ENCODE assay signal across 11 mouse cellular contexts in genomic region chr11:6604604-6604936, GRCm38 (mm10). TPM values are rescaled to one million over a fixed set of nuclear protein-coding genes. Genes with fewer than 3 reads are reported as not detected.
DNase-seq lines count a peak whose midpoint lies in the region; ATAC-seq lines count a peak whose summit lies in the region.
"Had no signal": no experiment of that assay in that cellular context is flagged by ENCODE, and none has a peak within 500 bp of the region (broad histone marks: within the 10 kb centered on the region; RNA-seq: fewer than 3 reads in every experiment).

No protein-coding gene starts in this region.

- H3K4me3 ChIP-seq in neural tube, embryonic 11.5 days (ENCODE audit: low read depth, low read length) = peak overlapping the region; percentile 45
- H3K4me3 ChIP-seq in hindbrain, embryonic 10.5 days = peak overlapping the region; percentile 56
- H3K4me3 ChIP-seq in midbrain, embryonic 11.5 days (ENCODE audit: low read depth, low read length) = peak overlapping the region; percentile 46

- H3K4me2 ChIP-seq in neural tube, embryonic 11.5 days (ENCODE audit: low read depth) = peak overlapping the region; percentile 67
- H3K4me2 ChIP-seq in midbrain, embryonic 11.5 days = peak overlapping the region; percentile 69

- H3K36me3 ChIP-seq in neural tube, embryonic 11.5 days (ENCODE audit: control insufficient read depth, insufficient read depth, low read length) = no peaks in the 10 kb centered on the region; the same call in 1 of the 2 replicates
- H3K36me3 ChIP-seq in hindbrain, embryonic 10.5 days = peaks cover 20% of the 10 kb centered on the region; the same call in 1 of the 2 replicates
- no peaks in the 10 kb centered on the region for H3K36me3 ChIP-seq in midbrain, embryonic 11.5 days (ENCODE audit: control insufficient read depth, insufficient read depth, low read length)
- H3K36me3 ChIP-seq: liver, embryonic 13.5 days had no signal

- H3K4me1 ChIP-seq in neural tube, embryonic 11.5 days (ENCODE audit: control insufficient read depth, insufficient read depth, low read length) = peaks cover 6% of the 10 kb centered on the region; the same call in 1 of the 2 replicates
- H3K4me1 ChIP-seq in hindbrain, embryonic 10.5 days (replicated peaks) = peaks cover 68% of the 10 kb centered on the region
- peaks cover 21% of the 10 kb centered on the region for H3K4me1 ChIP-seq in midbrain, embryonic 11.5 days (ENCODE audit: control insufficient read depth, insufficient read depth, low read length)

- no peak overlapping the region for H3K27ac ChIP-seq in neural tube, embryonic 11.5 days (ENCODE audit: low read depth, low read length)
- peak overlapping the region; percentile 86 for H3K27ac ChIP-seq in hindbrain, embryonic 10.5 days
- 0 out of 2 replicates have a peak overlapping the region, but pooled peaks have one; percentile 22 for H3K27ac ChIP-seq in midbrain, embryonic 11.5 days (ENCODE audit: low read depth, low read length)
- H3K27ac ChIP-seq: liver, embryonic 13.5 days had no signal

- peak overlapping the region; percentile 64 for H3K9ac ChIP-seq in neural tube, embryonic 11.5 days (ENCODE audit: low read length)
- H3K9ac ChIP-seq in midbrain, embryonic 11.5 days (ENCODE audit: low read length) = peak overlapping the region; percentile 51
- H3K9ac ChIP-seq: liver, embryonic 13.5 days had no signal

- intact Hi-C loops in left cerebral cortex, postnatal 36 days (cut with DNase I) = loop anchor here (2.0 kb wide), 1 partner anchor 20 kb away; no protein-coding TSS in a partner anchor

- no peaks in the 10 kb centered on the region for H3K9me3 ChIP-seq in neural tube, embryonic 11.5 days (ENCODE audit: control insufficient read depth, low read length)
- no peaks in the 10 kb centered on the region for H3K9me3 ChIP-seq in hindbrain, embryonic 10.5 days
- H3K9me3 ChIP-seq in midbrain, embryonic 11.5 days (ENCODE audit: control insufficient read depth, low read length) = no peaks in the 10 kb centered on the region
- H3K9me3 ChIP-seq: liver, embryonic 13.5 days had no signal

- no peak for ATAC-seq in neural tube, embryonic 11.5 days (ENCODE audit: insufficient read depth, low FRiP score, low TSS enrichment)
- no peak for ATAC-seq in midbrain, embryonic 11.5 days (ENCODE audit: low FRiP score)

- H3K27me3 ChIP-seq in neural tube, embryonic 11.5 days (ENCODE audit: control insufficient read depth, insufficient read depth, low read length) = peaks cover 8% of the 10 kb centered on the region; the same call in 1 of the 2 replicates
- H3K27me3 ChIP-seq in hindbrain, embryonic 10.5 days (ENCODE audit: insufficient read depth, poor library complexity, severe bottlenecking) = peaks cover 40% of the 10 kb centered on the region
- H3K27me3 ChIP-seq in midbrain, embryonic 11.5 days (ENCODE audit: control insufficient read depth, insufficient read depth, low read length) = no peaks in the 10 kb centered on the region

- no peak for DNase-seq in neural tube, embryonic 11.5 days (ENCODE audit: low spot score)
- no peak for DNase-seq in neural tube, embryonic 10.5 days (ENCODE audit: extremely low spot score, low spot score)
- DNase-seq in hindbrain, embryonic 10.5 days (ENCODE audit: low spot score) = no peak
- DNase-seq in midbrain, embryonic 11.5 days (ENCODE audit: low spot score, missing footprints) = no peak
- no peak for DNase-seq in adipocyte (ENCODE audit: low spot score)
- no peak for DNase-seq in adrenal gland, postnatal 10 days
- no peak for DNase-seq in left cerebral cortex, postnatal 36 days (ENCODE audit: low spot score in 2 of 2)
- DNase-seq: liver, embryonic 13.5 days; thymus, adult 2 months had no signal

RNA-seq across cellular contexts. Expression of gene Nacad, which starts 1.3 kb away (rescaled TPM):
- 46.5 and 50.1 TPM in 2 replicates for polyA plus RNA-seq in neural tube, embryonic 11.5 days (2014; fragmentation: Nextera tagmentation; extraction: Ambion mirVana)
- polyA plus RNA-seq in hindbrain, embryonic 10.5 days (2016; fragmentation: Nextera tagmentation; extraction: Ambion mirVana) = 21.8 and 56.0 TPM in 2 replicates
- polyA plus RNA-seq in midbrain, embryonic 11.5 days (2014; fragmentation: Nextera tagmentation; extraction: Ambion mirVana) = 37.1 and 38.4 TPM in 2 replicates
- 1 to 10 TPM; 4.2 to 5.7 TPM for total RNA-seq in adrenal gland, postnatal 10 days (2021)
- 10 to 100 TPM; 41.3 to 51.0 TPM for total RNA-seq in left cerebral cortex, postnatal 36 days (2021)

RNA-seq across cellular contexts. Expression of gene Tbrg4, which starts 21.3 kb away (rescaled TPM):
- polyA plus RNA-seq in neural tube, embryonic 11.5 days (2014; fragmentation: Nextera tagmentation; extraction: Ambion mirVana) = 41.0 and 43.4 TPM in 2 replicates
- 59.5 and 62.2 TPM in 2 replicates for polyA plus RNA-seq in hindbrain, embryonic 10.5 days (2016; fragmentation: Nextera tagmentation; extraction: Ambion mirVana)
- 35.5 and 38.3 TPM in 2 replicates for polyA plus RNA-seq in midbrain, embryonic 11.5 days (2014; fragmentation: Nextera tagmentation; extraction: Ambion mirVana)
- 10 to 100 TPM; 86.9 to 95.1 TPM for total RNA-seq in adrenal gland, postnatal 10 days (2021)
- total RNA-seq in left cerebral cortex, postnatal 36 days (2021) = 10 to 100 TPM; 48.3 to 58.7 TPM

RNA-seq across cellular contexts. Expression of gene Wap, which starts 33.9 kb away (rescaled TPM):
- polyA plus RNA-seq in neural tube, embryonic 11.5 days (2014; fragmentation: Nextera tagmentation; extraction: Ambion mirVana) = not detected in 2 replicates
- not detected in 2 replicates for polyA plus RNA-seq in hindbrain, embryonic 10.5 days (2016; fragmentation: Nextera tagmentation; extraction: Ambion mirVana)
- polyA plus RNA-seq in midbrain, embryonic 11.5 days (2014; fragmentation: Nextera tagmentation; extraction: Ambion mirVana) = not detected in 2 replicates
- not detected for total RNA-seq in adrenal gland, postnatal 10 days (2021)
- not detected for total RNA-seq in left cerebral cortex, postnatal 36 days (2021)
- total RNA-seq: adrenal gland, postnatal 4 days; heart, postnatal 25 days had no signal
- polyA plus RNA-seq: liver, embryonic 13.5 days had no signal

RNA-seq across cellular contexts. Expression of gene Ramp3, which starts 53.8 kb away (rescaled TPM):
- polyA plus RNA-seq in neural tube, embryonic 11.5 days (2014; fragmentation: Nextera tagmentation; extraction: Ambion mirVana) = 9.3 and 11.8 TPM in 2 replicates
- 5.7 and 5.8 TPM in 2 replicates for polyA plus RNA-seq in hindbrain, embryonic 10.5 days (2016; fragmentation: Nextera tagmentation; extraction: Ambion mirVana)
- 4.2 and 4.7 TPM in 2 replicates for polyA plus RNA-seq in midbrain, embryonic 11.5 days (2014; fragmentation: Nextera tagmentation; extraction: Ambion mirVana)
- total RNA-seq in adrenal gland, postnatal 10 days (2021) = 1 to 10 TPM; 7.6 to 9.8 TPM
- 10 to 100 TPM; 13.6 to 26.8 TPM for total RNA-seq in left cerebral cortex, postnatal 36 days (2021)
- polyA plus RNA-seq: liver, embryonic 13.5 days had no signal

RNA-seq across cellular contexts. Expression of gene Ccm2, which starts 57.9 kb away (rescaled TPM):
- 95.8 and 103 TPM in 2 replicates for polyA plus RNA-seq in neural tube, embryonic 11.5 days (2014; fragmentation: Nextera tagmentation; extraction: Ambion mirVana)
- 112 TPM in 2 replicates for polyA plus RNA-seq in hindbrain, embryonic 10.5 days (2016; fragmentation: Nextera tagmentation; extraction: Ambion mirVana)
- 72.8 and 81.6 TPM in 2 replicates for polyA plus RNA-seq in midbrain, embryonic 11.5 days (2014; fragmentation: Nextera tagmentation; extraction: Ambion mirVana)
- total RNA-seq in adrenal gland, postnatal 10 days (2021) = 10 to 100 TPM; 46.4 to 47.5 TPM
- total RNA-seq in left cerebral cortex, postnatal 36 days (2021) = 10 to 100 TPM; 56.1 to 64.1 TPM
